Mouse (Mus musculus) heart, embryonic 12.5 days (tissue): ENCODE data around the gene Zfp518b. TPM values are rescaled to one million over a fixed set of nuclear protein-coding genes. Genes with fewer than 3 reads are reported as not detected.

Experiments
- ATAC-seq: fragments of 200-750 bp; cut with Nextera tagmentation; 2 replicates; pipeline ENCODE4 v1.8.0; 2017; ENCODE audit warnings: moderate TSS enrichment, moderate library complexity; ENCODE audit not compliant: insufficient number of reproducible peaks, low FRiP score
- H3K27ac ChIP-seq: fragments of 300-500 bp; sonication (generic); 2 replicates; pipeline ENCODE4 v1.5.1; 2016; ENCODE audit warnings: mild to moderate bottlenecking, moderate library complexity; ENCODE audit not compliant: poor library complexity, severe bottlenecking
- H3K27me3 ChIP-seq: fragments of 300-500 bp; sonication (generic); replicated peaks from 2 replicates; pipeline ENCODE4 v1.6.1; 2016; ENCODE audit warnings: mild to moderate bottlenecking, moderate library complexity
- H3K36me3 ChIP-seq: fragments of 300-500 bp; sonication (generic); 2 replicates; pipeline ENCODE4 v1.6.1; 2016; ENCODE audit warnings: mild to moderate bottlenecking, moderate library complexity
- H3K4me1 ChIP-seq: fragments of 300-500 bp; sonication (generic); replicated peaks from 2 replicates; pipeline ENCODE4 v1.6.1; 2016; ENCODE audit warnings: mild to moderate bottlenecking
- H3K4me2 ChIP-seq: fragments of 300-500 bp; sonication (generic); 2 replicates; pipeline ENCODE4 v1.6.1; 2016; ENCODE audit warnings: mild to moderate bottlenecking, moderate library complexity
- H3K4me3 ChIP-seq: fragments of 300-500 bp; sonication (generic); 2 replicates; pipeline ENCODE4 v1.5.1; 2016; ENCODE audit warnings: mild to moderate bottlenecking
- H3K9ac ChIP-seq: fragments of 300-500 bp; sonication (generic); 2 replicates; pipeline ENCODE4 v1.6.1; 2016; ENCODE audit warnings: mild to moderate bottlenecking, moderate library complexity
- H3K9me3 ChIP-seq: fragments of 300-500 bp; sonication (generic); replicated peaks from 2 replicates; pipeline ENCODE4 v1.6.1; 2016; ENCODE audit warnings: mild to moderate bottlenecking, moderate library complexity
- WGBS: fragments of 180-500 bp; shearing (Covaris S2); methylation state at CpG from one replicate; pipeline ENCODE4 v1.1.7; 2016; 5-methylcytosine and 5-hydroxymethylcytosine counted together
- polyA plus RNA-seq: library from polyadenylated mRNA; unstranded; fragments of >200 nt; fragmentation: Nextera tagmentation; extraction: Ambion mirVana; gene quantifications from 2 replicates; pipeline ENCODE4 v1.2.1, GENCODE M21; 2016

The Zfp518b gene
- 12.0 and 15.6 TPM in 2 replicates for polyA plus RNA-seq

GRCm38 (mm10) chr5:38684164-38684911 lies at the start of gene Zfp518b:
Zfp518b (minus strand) TSS chr5:38684826.
- peak within 1 kb of the TSS; percentile 68; the same call in 1 of the 2 replicates for H3K27ac ChIP-seq
- peak within 1 kb of the TSS; percentile 88 for H3K4me2 ChIP-seq
- peak within 1 kb of the TSS; percentile 70 for H3K4me3 ChIP-seq
- H3K27me3 ChIP-seq, result no peaks in the 10 kb centered on the region
- under 1% methylated on average over 87 of the region's 89 CpGs for WGBS
- peaks cover 15% of the 10 kb centered on the region for H3K4me1 ChIP-seq
- H3K9me3 ChIP-seq, result no peaks in the 10 kb centered on the region
- ATAC-seq, result peak; percentile 93
- peak within 1 kb of the TSS; percentile 81 for H3K9ac ChIP-seq
- H3K36me3 ChIP-seq, result peaks cover 36% of the 10 kb centered on the region

GRCm38 (mm10) chr5:38708940-38709581 lies 24.4 kb upstream of the Zfp518b start:
- no peak overlapping the region for H3K27ac ChIP-seq
- no peaks in the 10 kb centered on the region for H3K4me1 ChIP-seq
- WGBS, result 56% methylated on average over 11 of the region's 11 CpGs
- no peak overlapping the region for H3K4me3 ChIP-seq
- H3K36me3 ChIP-seq, result no peaks in the 10 kb centered on the region
- H3K27me3 ChIP-seq, result no peaks in the 10 kb centered on the region; the same call in 1 of the 2 replicates
- no peak overlapping the region for H3K9ac ChIP-seq
- no peak for ATAC-seq
- H3K9me3 ChIP-seq, result no peaks in the 10 kb centered on the region
- H3K4me2 ChIP-seq, result no peak overlapping the region

- H3K27me3 ChIP-seq, result no peaks in the 10 kb centered on the region; the same call in 1 of the 2 replicates
- no peak overlapping the region for H3K27ac ChIP-seq
- ATAC-seq, result no peak
- no peak overlapping the region for H3K9ac ChIP-seq
- no peaks in the 10 kb centered on the region for H3K9me3 ChIP-seq
- 73% methylated on average over 7 of the region's 7 CpGs for WGBS
- H3K4me1 ChIP-seq, result no peaks in the 10 kb centered on the region
- no peak overlapping the region for H3K4me2 ChIP-seq
- no peaks in the 10 kb centered on the region for H3K36me3 ChIP-seq
- H3K4me3 ChIP-seq, result no peak overlapping the region
Measured at GRCm38 (mm10) chr5:38707364-38708075, 22.9 kb upstream of the Zfp518b start.

- no peak overlapping the region for H3K4me2 ChIP-seq
- WGBS, result 84% methylated on average over 6 of the region's 6 CpGs
- no peak for ATAC-seq
- no peak overlapping the region for H3K9ac ChIP-seq
- no peaks in the 10 kb centered on the region for H3K9me3 ChIP-seq
- H3K27ac ChIP-seq, result no peak overlapping the region
- no peak overlapping the region for H3K4me3 ChIP-seq
- no peaks in the 10 kb centered on the region for H3K4me1 ChIP-seq
- H3K36me3 ChIP-seq, result no peaks in the 10 kb centered on the region
- no peaks in the 10 kb centered on the region for H3K27me3 ChIP-seq
Measured at GRCm38 (mm10) chr5:38702941-38703340, 18.3 kb upstream of the Zfp518b start.

GRCm38 (mm10) chr5:38702091-38702490 lies 17.5 kb upstream of the Zfp518b start:
- ATAC-seq, result no peak
- Histone ChIP-seq H3K9me3 (no peaks in the 10 kb centered on the region), H3K9ac (no peak overlapping the region), H3K27me3 (no peaks in the 10 kb centered on the region), H3K36me3 (no peaks in the 10 kb centered on the region), H3K4me1 (no peaks in the 10 kb centered on the region), H3K27ac (no peak overlapping the region), H3K4me3 (no peak overlapping the region), H3K4me2 (no peak overlapping the region)
- 75% methylated on average over 2 of the region's 2 CpGs for WGBS

- WGBS, result 68% methylated on average over 5 of the region's 5 CpGs
- Histone ChIP-seq H3K36me3 (no peaks in the 10 kb centered on the region), H3K27ac (no peak overlapping the region), H3K4me3 (no peak overlapping the region), H3K4me2 (no peak overlapping the region), H3K27me3 (no peaks in the 10 kb centered on the region), H3K9ac (no peak overlapping the region), H3K4me1 (no peaks in the 10 kb centered on the region), H3K9me3 (no peaks in the 10 kb centered on the region)
- no peak for ATAC-seq
Measured at GRCm38 (mm10) chr5:38698466-38698865, 13.8 kb upstream of the Zfp518b start.

GRCm38 (mm10) chr5:38698046-38698445 lies 13.4 kb upstream of the Zfp518b start:
- Histone ChIP-seq H3K27me3 (no peaks in the 10 kb centered on the region), H3K4me3 (no peak overlapping the region), H3K4me2 (no peak overlapping the region), H3K27ac (no peak overlapping the region), H3K9ac (no peak overlapping the region), H3K9me3 (no peaks in the 10 kb centered on the region), H3K4me1 (no peaks in the 10 kb centered on the region), H3K36me3 (no peaks in the 10 kb centered on the region)
- no peak for ATAC-seq
- WGBS, result 60% methylated on average over 3 of the region's 3 CpGs

GRCm38 (mm10) chr5:38696616-38697375 lies 12.2 kb upstream of the Zfp518b start:
- Histone ChIP-seq H3K4me3 (no peak overlapping the region), H3K4me2 (no peak overlapping the region), H3K36me3 (no peaks in the 10 kb centered on the region), H3K27ac (no peak overlapping the region), H3K9me3 (no peaks in the 10 kb centered on the region), H3K9ac (no peak overlapping the region), H3K4me1 (no peaks in the 10 kb centered on the region), H3K27me3 (no peaks in the 10 kb centered on the region)
- ATAC-seq, result no peak
- 70% methylated on average over 8 of the region's 8 CpGs for WGBS

GRCm38 (mm10) chr5:38692859-38693258 lies 8.2 kb upstream of the Zfp518b start:
- no peaks in the 10 kb centered on the region for H3K4me1 ChIP-seq
- H3K36me3 ChIP-seq, result no peaks in the 10 kb centered on the region
- no peak overlapping the region for H3K4me3 ChIP-seq
- no peak overlapping the region for H3K4me2 ChIP-seq
- 78% methylated on average over 6 of the region's 6 CpGs for WGBS
- no peaks in the 10 kb centered on the region for H3K27me3 ChIP-seq
- no peak overlapping the region for H3K9ac ChIP-seq
- ATAC-seq, result no peak
- H3K9me3 ChIP-seq, result no peaks in the 10 kb centered on the region
- no peak overlapping the region for H3K27ac ChIP-seq

- Histone ChIP-seq H3K4me3 (no peak overlapping the region), H3K27ac (no peak overlapping the region), H3K9ac (no peak overlapping the region), H3K9me3 (no peaks in the 10 kb centered on the region), H3K4me1 (no peaks in the 10 kb centered on the region), H3K27me3 (no peaks in the 10 kb centered on the region), H3K4me2 (no peak overlapping the region), H3K36me3 (no peaks in the 10 kb centered on the region)
- 59% methylated on average over 6 of the region's 6 CpGs for WGBS
- ATAC-seq, result no peak
Measured at GRCm38 (mm10) chr5:38689186-38689585, 4.6 kb upstream of the Zfp518b start.
